Mouse (Mus musculus): Measurements from ENCODE around the gene Adamtsl1. TPM values are rescaled to one million over a fixed set of nuclear protein-coding genes. Genes with fewer than 3 reads are reported as not detected.

The Adamtsl1 gene
- polyA plus RNA-seq, 1 experiment from 2014 or later, result 3.1 TPM

- Histone ChIP-seq H3K27me3 (replicated peaks; ENCODE audit: control insufficient read depth, insufficient read depth, low read length) (no peaks in the 10 kb centered on the region), H3K4me2 (replicated peaks; ENCODE audit: low read depth) (no peak overlapping the region), H3K27ac (ENCODE audit: low read depth, low read length) (no peak overlapping the region), H3K9ac (ENCODE audit: low read depth, low read length) (no peak overlapping the region), H3K9me3 (ENCODE audit: control insufficient read depth) (no peaks in the 10 kb centered on the region), H3K36me3 (ENCODE audit: control insufficient read depth, insufficient read depth) (no peaks in the 10 kb centered on the region), H3K4me1 (replicated peaks; ENCODE audit: control insufficient read depth, insufficient read depth, low read length) (no peaks in the 10 kb centered on the region), H3K4me3 (ENCODE audit: low read depth, low read length) (no peak overlapping the region)
- no peak for ATAC-seq
- WGBS, result 87% methylated on average over 3 of the region's 3 CpGs
- no peak for TF ChIP-seq CTCF (IDR thresholded peaks at IDR 0.05; ENCODE audit: low read depth)
These were observed 936.5 kb downstream of the Adamtsl1 start for GRCm38 (mm10) chr4:86450468-86450867.

- no peak overlapping the region for H3K4me2 ChIP-seq (replicated peaks; ENCODE audit: low read depth)
- WGBS, result 92% methylated on average over 5 of the region's 5 CpGs
- ATAC-seq, result no peak
- H3K9ac ChIP-seq (ENCODE audit: low read depth, low read length), result no peak overlapping the region
- H3K36me3 ChIP-seq (ENCODE audit: control insufficient read depth, insufficient read depth), result no peaks in the 10 kb centered on the region
- no peaks in the 10 kb centered on the region for H3K9me3 ChIP-seq (ENCODE audit: control insufficient read depth)
- no peaks in the 10 kb centered on the region for H3K27me3 ChIP-seq (replicated peaks; ENCODE audit: control insufficient read depth, insufficient read depth, low read length)
- H3K27ac ChIP-seq (ENCODE audit: low read depth, low read length), result no peak overlapping the region
- H3K4me3 ChIP-seq (ENCODE audit: low read depth, low read length), result no peak overlapping the region
- TF ChIP-seq CTCF (IDR thresholded peaks at IDR 0.05; ENCODE audit: low read depth), result no peak
- no peaks in the 10 kb centered on the region for H3K4me1 ChIP-seq (replicated peaks; ENCODE audit: control insufficient read depth, insufficient read depth, low read length)
These were observed 950.8 kb downstream of the Adamtsl1 start for GRCm38 (mm10) chr4:86464808-86465207.

All from intestine, postnatal 0 days (tissue).